Mouse (Mus musculus) stomach, postnatal 0 days (tissue): Measurements from ENCODE around the gene Igf2bp2.

ENCODE experiments used
- CTCF ChIP-seq: IDR thresholded peaks from 2 replicates; pipeline ENCODE4 v1.5.1; 2016; ENCODE audit warnings: antibody characterized with exemption, low read depth, mild to moderate bottlenecking, moderate library complexity
- EP300 ChIP-seq: optimal IDR thresholded peaks from 2 replicates; pipeline ENCODE3; 2016; ENCODE audit warnings: antibody characterized with exemption

GRCm38 (mm10) chr16:22119524-22119923 lies 43.6 kb downstream of the Igf2bp2 start:
- TF ChIP-seq CTCF (no peak), EP300 (no peak)
